Comparison of ENCODE assay signal across 9 mouse cellular contexts in the genomic region with DNA sequence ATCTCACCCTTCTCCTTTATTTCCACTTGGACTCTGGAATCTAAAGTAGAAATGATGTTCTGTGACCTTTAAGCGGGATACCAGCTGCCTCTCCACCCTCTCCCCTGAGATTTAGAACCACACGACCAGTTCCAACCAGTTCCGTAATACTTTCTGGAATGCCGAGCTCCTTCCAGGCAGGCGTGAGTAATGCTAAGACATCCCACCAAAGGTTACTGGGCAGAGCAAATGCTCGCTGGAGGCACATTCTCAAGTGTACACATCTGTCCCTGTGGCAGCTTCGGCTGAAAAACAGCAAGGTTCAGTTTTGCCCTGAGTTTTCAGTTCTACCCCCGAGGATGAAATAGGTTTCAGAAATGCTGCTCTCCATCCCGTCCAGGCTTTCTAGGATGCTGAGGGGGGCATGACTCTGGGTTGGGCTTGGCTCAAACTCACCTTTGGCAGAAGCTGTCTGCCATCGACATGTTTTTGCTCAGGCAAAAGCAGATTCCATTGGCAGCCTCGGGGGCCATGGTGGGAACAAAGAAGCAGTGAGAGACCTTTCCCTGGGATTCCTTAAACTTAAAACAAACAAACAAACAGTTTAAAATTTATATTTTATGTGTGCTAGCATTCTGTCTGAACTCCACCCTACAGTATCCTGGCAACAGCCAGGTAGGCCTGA. TPM values are rescaled to one million over a fixed set of nuclear protein-coding genes. Genes with fewer than 3 reads are reported as not detected.
A peak's percentile ranks its signal among the peaks of the same experiment; 100 is the strongest.
DNase-seq lines count a peak whose midpoint lies in the region; ATAC-seq and TF ChIP-seq lines count a peak whose summit lies in the region.
"Had no signal": no experiment of that assay in that cellular context is flagged by ENCODE, and none has a peak within 500 bp of the region (broad histone marks: within the 10 kb centered on the region; RNA-seq: fewer than 3 reads in every experiment).

No protein-coding gene starts in this region.

- H3K4me1 ChIP-seq in heart, postnatal 0 days (ENCODE audit: control insufficient read depth, insufficient read depth), result peaks cover 5% of the 10 kb centered on the region
- no peaks in the 10 kb centered on the region; the same call in 1 of the 2 replicates for H3K4me1 ChIP-seq in lung, postnatal 0 days (ENCODE audit: insufficient read depth, low read depth, low read length)

- no peak for TF ChIP-seq CTCF in heart, postnatal 0 days (IDR thresholded peaks at IDR 0.05; ENCODE audit: low read depth)
- TF ChIP-seq CTCF in lung, postnatal 0 days (IDR thresholded peaks at IDR 0.05), result no peak

- H3K9ac ChIP-seq in heart, postnatal 0 days (replicated peaks; ENCODE audit: low read depth, low read length), result no peak overlapping the region
- H3K9ac ChIP-seq in lung, postnatal 0 days (replicated peaks; ENCODE audit: low read depth), result no peak overlapping the region

- no peak overlapping the region for H3K4me2 ChIP-seq in heart, postnatal 0 days (ENCODE audit: low read depth, low read length)
- H3K4me2 ChIP-seq in lung, postnatal 0 days (replicated peaks; ENCODE audit: low read depth, low read length), result no peak overlapping the region

- H3K27ac ChIP-seq in heart, postnatal 0 days (ENCODE audit: low read depth), result peak overlapping the region; percentile 74
- 0 out of 2 replicates have a peak overlapping the region, but pooled peaks have one; percentile 43 for H3K27ac ChIP-seq in lung, postnatal 0 days (ENCODE audit: low read length)

- no peak overlapping the region for H3K4me3 ChIP-seq in heart, postnatal 0 days (ENCODE audit: low read depth, low read length)
- H3K4me3 ChIP-seq in lung, postnatal 0 days (ENCODE audit: low read depth, low read length), result no peak overlapping the region

- 35% methylated on average over 11 of the region's 11 CpGs for WGBS in heart, postnatal 0 days
- 36% methylated on average over 11 of the region's 11 CpGs for WGBS in lung, postnatal 0 days

- DNase-seq in embryo, embryonic 10 days (ENCODE audit: low spot score), result peak; percentile 45
- no peak for DNase-seq in embryo, embryonic 9.5 days (ENCODE audit: extremely low spot score)
- DNase-seq in adrenal gland, postnatal 36 days, result peak; percentile 43 to 51
- DNase-seq in heart, postnatal 0 days (ENCODE audit: low spot score), result no peak
- DNase-seq in lung, postnatal 0 days (ENCODE audit: low spot score), result peak; percentile 89
- no peak for DNase-seq in spleen, postnatal 4 days (ENCODE audit: low spot score in 2 of 2)
- DNase-seq in neural tube, embryonic 10.5 days (ENCODE audit: extremely low spot score, low spot score), result no peak
- no peak for DNase-seq in frontal cortex, postnatal 14 days (ENCODE audit: low spot score in 2 of 2)

- no peaks in the 10 kb centered on the region for H3K9me3 ChIP-seq in heart, postnatal 0 days (replicated peaks; ENCODE audit: control insufficient read depth, low read length)
- no peaks in the 10 kb centered on the region for H3K9me3 ChIP-seq in lung, postnatal 0 days (ENCODE audit: low read length)

- no peak for TF ChIP-seq EP300 in heart, postnatal 0 days (IDR thresholded peaks at IDR 0.05; ENCODE audit: low read depth)
- peak; percentile 72 for TF ChIP-seq EP300 in lung, postnatal 0 days (IDR thresholded peaks at IDR 0.05)

- no peaks in the 10 kb centered on the region for H3K36me3 ChIP-seq in heart, postnatal 0 days (replicated peaks; ENCODE audit: control insufficient read depth, insufficient read depth, low read length)
- H3K36me3 ChIP-seq in lung, postnatal 0 days (ENCODE audit: insufficient read depth, low read length), result no peaks in the 10 kb centered on the region

- peak; percentile 67 for ATAC-seq in heart, postnatal 0 days (ENCODE audit: insufficient read depth, low read depth)
- peak; percentile 83 for ATAC-seq in lung, postnatal 0 days

- H3K27me3 ChIP-seq in heart, postnatal 0 days (ENCODE audit: control insufficient read depth, insufficient read depth, low read length), result no peaks in the 10 kb centered on the region
- no peaks in the 10 kb centered on the region for H3K27me3 ChIP-seq in lung, postnatal 0 days (replicated peaks; ENCODE audit: insufficient read depth, low read length)

RNA-seq across cellular contexts. Expression of a gene that starts 21.9 kb away (rescaled TPM):
- total RNA-seq in adrenal gland, postnatal 36 days (2021), result 1 to 10 TPM; 3.8 to 9.1 TPM
- 3.4 and 7.7 TPM in 2 replicates for total RNA-seq in heart, postnatal 0 days (2014; rRNA removed; ENCODE audit: low replicate concordance)
- polyA plus RNA-seq in heart, postnatal 0 days (2015; fragmentation: Nextera tagmentation; extraction: Ambion mirVana), result 1.7 and 2.0 TPM in 2 replicates
- polyA plus RNA-seq in lung, postnatal 0 days (2015; fragmentation: Nextera tagmentation; extraction: Ambion mirVana), result 2.0 and 2.3 TPM in 2 replicates

RNA-seq across cellular contexts. Expression of a gene that starts 49.8 kb away (rescaled TPM):
- total RNA-seq in adrenal gland, postnatal 36 days (2021), result not detected
- 0.62 TPM in 1 of 2 replicates, not detected in the other for total RNA-seq in heart, postnatal 0 days (2014; rRNA removed; ENCODE audit: low replicate concordance)
- polyA plus RNA-seq in heart, postnatal 0 days (2015; fragmentation: Nextera tagmentation; extraction: Ambion mirVana), result 0.08 and 0.18 TPM in 2 replicates
- 3.0 and 4.9 TPM in 2 replicates for polyA plus RNA-seq in lung, postnatal 0 days (2015; fragmentation: Nextera tagmentation; extraction: Ambion mirVana)
- total RNA-seq: left cerebral cortex, postnatal 25 days had no signal

Comparison
In these comparisons a context has a peak if more than half of its experiments do, and no peak if none do; other contexts are left out.
1. DNase-seq: peak in embryo, embryonic 10 days (single experiment), adrenal gland, postnatal 36 days (2 of 2) and lung, postnatal 0 days (single experiment); none in embryo, embryonic 9.5 days (single experiment), heart, postnatal 0 days (single experiment), spleen, postnatal 4 days (0 of 2), neural tube, embryonic 10.5 days (single experiment) and frontal cortex, postnatal 14 days (0 of 2).